Comparison of ENCODE assay signal across 8 mouse cellular contexts in the genomic region with DNA sequence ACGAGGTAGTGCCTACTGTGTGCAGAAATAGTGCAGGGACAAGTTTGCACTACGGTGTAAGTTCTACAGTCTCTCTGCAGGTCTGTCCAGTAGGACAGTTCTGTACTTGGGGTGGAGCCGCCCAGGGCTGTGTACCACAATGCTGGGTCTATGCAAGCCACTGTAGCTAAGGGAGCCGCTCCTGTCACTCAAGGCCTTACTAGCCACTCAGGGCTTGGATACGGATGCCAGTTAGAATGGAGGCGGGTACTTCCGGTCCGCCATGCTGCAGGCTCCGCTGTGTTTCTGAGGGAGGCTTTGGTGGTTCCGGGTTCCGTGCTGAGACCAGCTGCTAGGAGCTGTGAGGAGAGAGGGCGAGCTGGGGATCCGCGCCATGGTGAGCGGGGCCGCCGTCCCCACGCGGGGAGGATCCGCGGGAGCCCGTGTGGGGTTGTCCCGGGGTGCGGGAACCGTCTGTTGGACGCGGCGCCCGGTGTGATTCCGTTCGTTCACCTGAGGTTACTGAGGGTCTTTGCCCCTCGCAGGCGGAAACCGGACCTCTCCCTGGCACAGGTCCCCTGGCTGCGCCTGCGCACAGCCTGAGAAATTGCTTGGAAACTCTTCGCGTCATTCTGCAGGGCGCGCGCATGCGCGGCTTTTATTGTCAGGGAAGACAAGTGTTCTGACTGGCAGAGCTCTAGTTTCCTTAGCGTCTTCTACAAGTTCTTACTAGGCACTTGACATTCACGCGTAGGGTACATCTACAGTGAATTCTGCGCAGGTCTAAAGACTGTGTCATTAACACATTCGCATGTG. TPM values are rescaled to one million over a fixed set of nuclear protein-coding genes. Genes with fewer than 3 reads are reported as not detected.
DNase-seq lines count a peak whose midpoint lies in the region; ATAC-seq and TF ChIP-seq lines count a peak whose summit lies in the region.
"Not testable (repeated sequence)": the region's sequence is repeated elsewhere in the genome, so short reads cannot be mapped to it uniquely, and the experiment has no call there.

No protein-coding gene starts in this region.

- not testable (repeated sequence) for H3K4me1 ChIP-seq in lung, adult 2 months (ENCODE audit: control insufficient read depth, insufficient read depth, low read length); neural tube, embryonic 15.5 days

- H3K9ac ChIP-seq in neural tube, embryonic 15.5 days (replicated peaks): peak overlapping the region; percentile 10; the same call in 1 of the 2 replicates

- peaks cover 17% of the 10 kb centered on the region for H3K36me3 ChIP-seq in neural tube, embryonic 15.5 days

- H3K4me3 ChIP-seq in layer of hippocampus, adult 2 months: peak overlapping the region; percentile 46
- H3K4me3 ChIP-seq in lung, adult 2 months (replicated peaks; ENCODE audit: extremely low read depth, low read depth, low read length): peak overlapping the region; percentile 29
- H3K4me3 ChIP-seq in neural tube, embryonic 15.5 days (replicated peaks): peak overlapping the region; percentile 41

- peak overlapping the region; percentile 52 for H3K4me2 ChIP-seq in neural tube, embryonic 15.5 days

- H3K27me3 ChIP-seq in neural tube, embryonic 15.5 days (replicated peaks): not testable (repeated sequence)

- 0 out of 2 replicates have a peak overlapping the region, but pooled peaks have one; percentile 23 for H3K27ac ChIP-seq in layer of hippocampus, adult 2 months
- H3K27ac ChIP-seq in neural tube, embryonic 15.5 days (replicated peaks): peak overlapping the region; percentile 65

- WGBS in lung, adult 2 months: 3% methylated on average over 14 of the region's 48 CpGs
- 1% methylated on average over 13 of the region's 48 CpGs for WGBS in neural tube, embryonic 15.5 days

- ATAC-seq in hematopoietic stem cell, adult 5-6 weeks (replicated peaks in 1 of 2; ENCODE audit: insufficient read depth in 1 of 2, low FRiP score in 2 of 2, low TSS enrichment in 1 of 2, low read depth in 1 of 2, poor library complexity in 2 of 2, severe bottlenecking in 2 of 2): peak; percentile 100
- peak; percentile 100 for ATAC-seq in neural tube, embryonic 15.5 days (ENCODE audit: low FRiP score)

- not testable (repeated sequence) for TF ChIP-seq CTCF in layer of hippocampus, adult 2 months (conservative IDR thresholded peaks at IDR 0.05); lung, adult 2 months (IDR thresholded peaks at IDR 0.05; ENCODE audit: insufficient read depth, low read length)

- DNase-seq in MN1 (ENCODE audit: low spot score): peak; percentile 94
- DNase-seq in cerebellum, adult 9-10 months: peak; percentile 77
- peak; percentile 88 for DNase-seq in forelimb bud, embryonic 11.5 days (ENCODE audit: low read depth, low spot score)
- DNase-seq in layer of hippocampus, adult 2 months (ENCODE audit: low spot score in 2 of 2): peak; percentile 61 to 64
- peak; percentile 30 for DNase-seq in lung, adult 2 months
- peak; percentile 78 for DNase-seq in testis, postnatal 14 days (ENCODE audit: low spot score)

- TF ChIP-seq POLR2A in lung, adult 2 months (IDR thresholded peaks at IDR 0.05; ENCODE audit: borderline replicate concordance, extremely low read depth, low read depth, low read length): not testable (repeated sequence)

- H3K9me3 ChIP-seq in neural tube, embryonic 15.5 days (replicated peaks): not testable (repeated sequence)

RNA-seq across cellular contexts. Expression of a gene that starts 51.0 kb away (rescaled TPM):
- 13.7 and 14.7 TPM in 2 replicates for total RNA-seq in hematopoietic stem cell, adult 5-6 weeks (2017)
- 10 to 100 TPM; 11.9 to 12.5 TPM for total RNA-seq in layer of hippocampus, adult 2 months (2021)
- polyA plus RNA-seq in lung, adult 2 months (2012; rRNA removed): 0.79 and 1.0 TPM in 2 replicates
- polyA plus RNA-seq in neural tube, embryonic 15.5 days (2015; fragmentation: Nextera tagmentation; extraction: Ambion mirVana): 12.8 and 13.4 TPM in 2 replicates

Comparison
In these comparisons a context has a peak if more than half of its experiments do, and no peak if none do; other contexts are left out.
1. Peak in every context shown above with its lines: DNase-seq, ATAC-seq, H3K4me3 ChIP-seq and H3K27ac ChIP-seq.
2. DNase-seq: peak in every context shown above with its lines; median percentile 94 in MN1; 88 in forelimb bud, embryonic 11.5 days; 78 in testis, postnatal 14 days; 77 in cerebellum, adult 9-10 months; 62 in layer of hippocampus, adult 2 months; 30 in lung, adult 2 months.